Mouse (Mus musculus) kidney, adult 2 months (tissue): ENCODE results near the gene Phf6.
A peak's percentile ranks its signal among the peaks of the same experiment; 100 is the strongest.

ENCODE experiments used
- CTCF ChIP-seq: fragments of 200-500 bp; conservative IDR thresholded peaks from 2 replicates; pipeline ENCODE4 v1.5.1; 2011; ENCODE audit warnings: low read depth, mild to moderate bottlenecking, control low read depth, low read length, moderate library complexity, mixed read lengths; ENCODE audit not compliant: insufficient read depth, insufficient read length
- POLR2A ChIP-seq: fragments of 200-500 bp; IDR thresholded peaks from one replicate; pipeline ENCODE4 v1.6.1; 2011; ENCODE audit warnings: low read depth, low read length, control low read depth

- no peak for TF ChIP-seq POLR2A
- TF ChIP-seq CTCF, result 0 out of 2 replicates have a peak, but pooled peaks have one; percentile 5
These were observed 4.5 kb downstream of the Phf6 start for GRCm38 (mm10) chrX:52916516-52916915.
